Mouse (Mus musculus) cerebellum, adult 9-10 months (tissue): Measurements from ENCODE around the gene Emc4.

Experiments used
- DNase-seq: peaks from one replicate; pipeline ENCODE4 v3.0.0; 2022

The Emc4 gene

DNA sequence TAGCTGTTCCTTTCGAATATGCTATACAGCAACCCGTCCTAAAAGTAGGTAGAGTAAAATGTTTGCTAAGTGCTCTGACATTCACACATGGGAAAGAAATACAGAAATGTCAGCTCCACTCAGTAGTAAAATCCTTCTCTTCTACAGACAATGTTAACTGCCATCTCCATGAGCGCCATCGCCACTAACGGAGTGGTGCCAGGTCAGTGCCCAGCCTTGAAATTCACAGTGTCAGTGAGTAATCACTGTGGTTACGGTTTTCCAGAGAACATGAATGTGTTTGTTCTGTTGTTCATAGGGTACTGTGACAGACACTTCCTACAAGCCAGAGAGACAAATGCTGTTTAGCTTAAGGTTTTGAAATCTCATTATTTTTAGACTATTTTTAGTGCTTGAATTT is 30.6 kb downstream of the Emc4 start:
- no peak for DNase-seq

DNA sequence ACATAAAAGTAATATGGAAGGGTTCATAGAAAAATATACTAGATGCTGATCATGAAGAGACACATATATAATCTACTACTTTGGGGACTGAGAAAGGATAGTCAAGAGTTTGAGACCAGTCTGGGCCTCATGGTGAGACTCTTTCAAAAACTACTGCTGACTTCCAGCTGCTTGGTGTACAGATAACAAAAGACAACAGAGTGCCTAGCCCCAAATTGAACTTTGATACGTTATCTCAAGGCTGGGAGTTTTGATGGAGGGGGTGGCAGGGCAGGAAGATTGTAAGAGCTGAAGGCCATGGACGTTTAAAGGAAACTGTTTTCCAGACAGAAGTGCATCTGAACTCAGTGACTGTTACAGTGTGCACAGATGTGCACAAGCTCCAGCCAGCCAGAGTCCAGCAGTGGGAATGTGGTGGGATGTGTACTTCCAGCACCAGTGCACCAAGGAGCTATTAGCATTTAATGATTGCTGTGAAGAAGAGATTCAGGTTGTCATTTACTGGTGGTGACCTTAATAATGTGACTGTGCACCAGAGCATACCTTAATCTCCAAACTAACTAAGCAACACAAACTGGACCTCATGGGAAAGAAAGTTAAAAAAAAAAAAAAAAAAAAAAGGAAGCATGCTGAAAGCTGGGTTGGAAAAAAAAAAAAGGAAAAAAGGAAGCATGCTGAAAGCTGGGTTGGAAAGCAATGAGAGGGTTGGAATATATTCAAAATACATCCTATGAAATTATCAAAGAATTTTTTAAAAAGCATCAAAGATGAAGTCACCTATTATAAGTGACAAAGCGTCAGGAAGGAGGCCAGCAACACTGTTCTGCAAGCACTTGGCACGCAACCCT is 35.6 kb downstream of the Emc4 start:
- no peak for DNase-seq

- DNase-seq: no peak
These were observed 39.6 kb downstream of the Emc4 start for GRCm38 (mm10) chr2:112328069-112328777.

DNA sequence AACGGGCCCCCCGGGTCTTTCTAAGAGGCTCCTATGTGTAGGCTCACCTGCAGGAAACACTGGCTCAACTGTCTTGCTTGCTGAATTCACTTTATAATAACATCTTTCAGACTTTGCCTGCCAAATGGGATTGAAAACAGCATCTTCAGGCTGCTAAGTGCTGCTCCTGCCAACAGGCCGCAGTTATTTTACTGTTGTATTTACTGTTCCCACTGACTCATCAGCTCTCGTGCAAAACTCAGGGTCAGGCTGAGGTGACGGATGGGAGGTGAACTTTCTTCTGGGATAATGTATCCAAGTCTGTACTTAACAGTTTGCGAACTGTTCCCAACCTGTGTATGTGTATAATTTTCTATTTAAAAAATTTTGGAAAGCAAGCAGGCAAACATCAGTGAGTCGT is 48.9 kb downstream of the Emc4 start:
- no peak for DNase-seq

DNA sequence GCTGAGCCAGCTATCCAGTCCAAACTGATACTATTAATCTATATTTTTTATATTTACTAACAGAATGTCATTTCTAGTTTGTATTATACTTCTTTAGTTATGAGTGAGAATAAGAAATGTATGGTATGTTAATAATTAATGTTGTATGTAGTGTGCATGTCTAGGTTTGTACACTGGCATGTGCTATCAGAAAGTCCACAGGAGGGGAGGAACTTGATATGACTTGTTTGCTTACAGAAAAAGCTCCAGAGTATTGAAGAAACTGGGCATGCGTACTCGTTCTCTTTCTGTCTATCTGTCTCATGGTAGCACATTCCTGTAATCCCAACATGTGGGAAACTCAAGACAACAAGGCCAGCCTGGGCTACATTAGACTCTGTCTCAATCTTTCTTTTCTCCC is 49.6 kb downstream of the Emc4 start:
- DNase-seq: no peak

GRCm38 (mm10) chr2:112315638-112316037 is 52.2 kb downstream of the Emc4 start:
- DNase-seq: no peak
